Mouse (Mus musculus): ENCODE measurements around the gene Cpne6.

GRCm38 (mm10) chr14:55558740-55559448 is 48.6 kb downstream of the Cpne6 start:
- TF ChIP-seq USF1 (IDR thresholded peaks at IDR 0.05; ENCODE audit: low read depth, low read length) (no peak), ZC3H11A (IDR thresholded peaks at IDR 0.05; ENCODE audit: low read depth, low read length) (no peak), ELF1 (IDR thresholded peaks at IDR 0.05; ENCODE audit: low read depth, low read length) (no peak), POLR2A (IDR thresholded peaks at IDR 0.05; ENCODE audit: low read depth, low read length) (no peak), KAT2A (IDR thresholded peaks at IDR 0.05; ENCODE audit: insufficient replicate concordance, low read length) (no peak), CTCF (conservative IDR thresholded peaks at IDR 0.05 in 1 of 2, IDR thresholded peaks at IDR 0.05 in 1 of 2; ENCODE audit: low read depth in 2 of 2, low read length in 2 of 2) (no peak), MYC (IDR thresholded peaks at IDR 0.05; ENCODE audit: low read depth, low read length) (no peak), CHD2 (IDR thresholded peaks at IDR 0.05; ENCODE audit: low read length) (no peak), POLR2AphosphoS2 (IDR thresholded peaks at IDR 0.05; ENCODE audit: low read depth, low read length) (no peak)
